Mouse (Mus musculus) hindbrain, embryonic 11.5 days (tissue): ENCODE measurements around the gene Cyfip2. TPM values are rescaled to one million over a fixed set of nuclear protein-coding genes. Genes with fewer than 3 reads are reported as not detected.

Experiments used
- ATAC-seq: fragments of 200-750 bp; cut with Nextera tagmentation; 2 replicates; pipeline ENCODE4 v1.8.0; 2017; ENCODE audit warnings: mild to moderate bottlenecking, moderate TSS enrichment, moderate library complexity; ENCODE audit not compliant: low FRiP score
- DNase-seq: peaks from one replicate; pipeline ENCODE4 v3.0.0-alpha.2; 2015; ENCODE audit warnings: low spot score
- H3K27ac ChIP-seq: fragments of 300-500 bp; sonication (generic); 2 replicates; pipeline ENCODE4 v1.5.1; 2014; ENCODE audit warnings: mild to moderate bottlenecking, low read depth, low read length
- H3K27me3 ChIP-seq: fragments of 300-500 bp; sonication (generic); 2 replicates; pipeline ENCODE4 v1.6.1; 2014; ENCODE audit warnings: mild to moderate bottlenecking, low read length, moderate library complexity, mixed read lengths; ENCODE audit not compliant: control insufficient read depth, insufficient read depth
- H3K36me3 ChIP-seq: fragments of 300-500 bp; sonication (generic); 2 replicates; pipeline ENCODE4 v1.6.1; 2014; ENCODE audit warnings: mild to moderate bottlenecking, low read length, moderate library complexity, mixed read lengths; ENCODE audit not compliant: control insufficient read depth, insufficient read depth
- H3K4me1 ChIP-seq: fragments of 300-500 bp; sonication (generic); replicated peaks from 2 replicates; pipeline ENCODE4 v1.6.1; 2014; ENCODE audit warnings: low read length, mixed read lengths; ENCODE audit not compliant: control insufficient read depth, insufficient read depth
- H3K4me2 ChIP-seq: fragments of 300-500 bp; sonication (generic); replicated peaks from 2 replicates; pipeline ENCODE4 v1.6.1; 2014; ENCODE audit warnings: mild to moderate bottlenecking, low read depth, low read length
- H3K4me3 ChIP-seq: fragments of 300-500 bp; sonication (generic); 2 replicates; pipeline ENCODE4 v1.5.1; 2014; ENCODE audit warnings: low read depth, low read length
- H3K9ac ChIP-seq: fragments of 300-500 bp; sonication (generic); 2 replicates; pipeline ENCODE4 v1.6.1; 2014; ENCODE audit warnings: low read depth, low read length
- H3K9me3 ChIP-seq: fragments of 300-500 bp; sonication (generic); 2 replicates; pipeline ENCODE4 v1.6.1; 2016; ENCODE audit warnings: low read length; ENCODE audit not compliant: control insufficient read depth
- WGBS: fragments of 180-500 bp; shearing (Covaris S2); extraction: QIAGEN DNeasy Blood & Tissue Kit; methylation state at CpG from one replicate; pipeline ENCODE4 v1.1.7; 2014; 5-methylcytosine and 5-hydroxymethylcytosine counted together
- polyA plus RNA-seq: library from polyadenylated mRNA; unstranded; fragments of >200 nt; fragmentation: Nextera tagmentation; extraction: Ambion mirVana; gene quantifications from 2 replicates; pipeline ENCODE4 v1.2.1, GENCODE M21; 2014

Cyfip2 gene
- polyA plus RNA-seq, 1 experiment from 2014 or later = 60.0 TPM

- Histone ChIP-seq H3K9me3 (no peaks in the 10 kb centered on the region), H3K4me1 (peaks cover 2% of the 10 kb centered on the region; the same call in 1 of the 2 replicates), H3K27ac (peak overlapping the region; percentile 68), H3K27me3 (no peaks in the 10 kb centered on the region), H3K4me3 (peak overlapping the region; percentile 64), H3K9ac (peak overlapping the region; percentile 90), H3K4me2 (peak overlapping the region; percentile 81), H3K36me3 (no peaks in the 10 kb centered on the region)
- DNase-seq (peak; percentile 25), ATAC-seq (peak; percentile 4; the same call in 1 of the 2 replicates)
- 63% methylated on average over 5 of the region's 5 CpGs for WGBS
These were observed 2.0 kb downstream of the Cyfip2 start for GRCm38 (mm10) chr11:46310647-46311063.

GRCm38 (mm10) chr11:46309808-46310555 is 2.7 kb downstream of the Cyfip2 start:
- Histone ChIP-seq H3K27ac (peak overlapping the region; percentile 68), H3K9ac (peak overlapping the region; percentile 23; the same call in 1 of the 2 replicates), H3K9me3 (no peaks in the 10 kb centered on the region), H3K4me1 (peaks cover 2% of the 10 kb centered on the region; the same call in 1 of the 2 replicates), H3K4me2 (peak overlapping the region; percentile 81), H3K4me3 (peak overlapping the region; percentile 12; the same call in 1 of the 2 replicates), H3K27me3 (no peaks in the 10 kb centered on the region), H3K36me3 (no peaks in the 10 kb centered on the region)
- DNase-seq = peak; percentile 63
- 35% methylated on average over 10 of the region's 10 CpGs for WGBS
- ATAC-seq = peak; percentile 33

- no peaks in the 10 kb centered on the region for H3K36me3 ChIP-seq
- DNase-seq (peak; percentile 54), ATAC-seq (no peak)
- no peaks in the 10 kb centered on the region for H3K27me3 ChIP-seq
- 68% methylated on average over 20 of the region's 20 CpGs for WGBS
- H3K4me2 ChIP-seq = peak overlapping the region; percentile 81
- no peak overlapping the region for H3K4me3 ChIP-seq
- H3K9me3 ChIP-seq = no peaks in the 10 kb centered on the region
- no peak overlapping the region for H3K9ac ChIP-seq
- peak overlapping the region; percentile 68; the same call in 1 of the 2 replicates for H3K27ac ChIP-seq
- H3K4me1 ChIP-seq = peaks cover 2% of the 10 kb centered on the region; the same call in 1 of the 2 replicates
These were observed 3.4 kb downstream of the Cyfip2 start for GRCm38 (mm10) chr11:46309111-46309741.

GRCm38 (mm10) chr11:46308271-46308974 is 4.2 kb downstream of the Cyfip2 start:
- 91% methylated on average over 11 of the region's 11 CpGs for WGBS
- Histone ChIP-seq H3K4me3 (no peak overlapping the region), H3K4me1 (peaks cover 2% of the 10 kb centered on the region; the same call in 1 of the 2 replicates), H3K27me3 (no peaks in the 10 kb centered on the region), H3K9me3 (no peaks in the 10 kb centered on the region), H3K4me2 (no peak overlapping the region), H3K27ac (no peak overlapping the region), H3K9ac (no peak overlapping the region), H3K36me3 (no peaks in the 10 kb centered on the region)
- no peak for DNase-seq
- no peak for ATAC-seq

- WGBS = 90% methylated on average over 7 of the region's 7 CpGs
- DNase-seq (no peak), ATAC-seq (no peak)
- Histone ChIP-seq H3K4me2 (no peak overlapping the region), H3K36me3 (no peaks in the 10 kb centered on the region), H3K27me3 (no peaks in the 10 kb centered on the region), H3K4me3 (no peak overlapping the region), H3K9me3 (no peaks in the 10 kb centered on the region), H3K4me1 (peaks cover 2% of the 10 kb centered on the region; the same call in 1 of the 2 replicates), H3K27ac (no peak overlapping the region), H3K9ac (no peak overlapping the region)
These were observed 4.9 kb downstream of the Cyfip2 start for GRCm38 (mm10) chr11:46307768-46308167.

- Histone ChIP-seq H3K4me3 (no peak overlapping the region), H3K27me3 (no peaks in the 10 kb centered on the region), H3K27ac (no peak overlapping the region), H3K4me1 (peaks cover 2% of the 10 kb centered on the region; the same call in 1 of the 2 replicates), H3K36me3 (no peaks in the 10 kb centered on the region), H3K9me3 (no peaks in the 10 kb centered on the region), H3K9ac (no peak overlapping the region), H3K4me2 (no peak overlapping the region)
- WGBS = 87% methylated on average over 7 of the region's 7 CpGs
- ATAC-seq (no peak), DNase-seq (no peak)
These were observed 5.9 kb downstream of the Cyfip2 start for GRCm38 (mm10) chr11:46306776-46307175.

GRCm38 (mm10) chr11:46305881-46306520 is 6.7 kb downstream of the Cyfip2 start:
- no peak for ATAC-seq
- H3K4me2 ChIP-seq = no peak overlapping the region
- no peaks in the 10 kb centered on the region for H3K27me3 ChIP-seq
- no peak overlapping the region for H3K9ac ChIP-seq
- no peak overlapping the region for H3K27ac ChIP-seq
- no peaks in the 10 kb centered on the region for H3K36me3 ChIP-seq
- H3K4me3 ChIP-seq = no peak overlapping the region
- no peak for DNase-seq
- H3K9me3 ChIP-seq = no peaks in the 10 kb centered on the region
- WGBS = 79% methylated on average over 9 of the region's 9 CpGs
- H3K4me1 ChIP-seq = no peaks in the 10 kb centered on the region; the same call in 1 of the 2 replicates
